Mouse (Mus musculus): ENCODE data around the gene Frem1. TPM values are rescaled to one million over a fixed set of nuclear protein-coding genes. Genes with fewer than 3 reads are reported as not detected.

Gene Frem1
- 1 to 10 TPM; 2.0 to 2.5 TPM for total RNA-seq (2021)

- intact Hi-C loops (cut with DNase I), result no loop called here
These were observed at the start of gene Frem1 for GRCm38 (mm10) chr4:83051634-83052577. Gene Frem1 (minus strand): TSS chr4:83052339.

GRCm38 (mm10) chr4:83099025-83099424, 46.9 kb upstream of the Frem1 start:
- no peak for DNase-seq (ENCODE audit: low spot score in 2 of 2)
- intact Hi-C loops (cut with DNase I), result no loop called here

More at GRCm38 (mm10) chr4:83051634-83052577, at the start of gene Frem1:
- peak; percentile 7 to 11 for DNase-seq (ENCODE audit: low spot score in 2 of 2)

- intact Hi-C loops (cut with DNase I), result no loop called here
- no peak for DNase-seq (ENCODE audit: low spot score in 2 of 2)
These were observed 41.8 kb upstream of the Frem1 start for GRCm38 (mm10) chr4:83093941-83094340.

GRCm38 (mm10) chr4:83090691-83091448, 38.7 kb upstream of the Frem1 start:
- intact Hi-C loops (cut with DNase I), result no loop called here
- peak in 1 of 2 experiments; percentile 45 for DNase-seq (ENCODE audit: low spot score in 2 of 2)

- no peak for DNase-seq (ENCODE audit: low spot score in 2 of 2)
- intact Hi-C loops (cut with DNase I), result no loop called here
These were observed 28.4 kb upstream of the Frem1 start for GRCm38 (mm10) chr4:83080364-83081174.

- no peak for DNase-seq (ENCODE audit: low spot score in 2 of 2)
- intact Hi-C loops (cut with DNase I), result no loop called here
These were observed 12.1 kb upstream of the Frem1 start for GRCm38 (mm10) chr4:83064191-83064590.

GRCm38 (mm10) chr4:83061564-83061963, 9.4 kb upstream of the Frem1 start:
- no peak for DNase-seq (ENCODE audit: low spot score in 2 of 2)
- intact Hi-C loops (cut with DNase I), result no loop called here

- intact Hi-C loops (cut with DNase I), result no loop called here
- DNase-seq (ENCODE audit: low spot score in 2 of 2), result no peak
These were observed 6.5 kb upstream of the Frem1 start for GRCm38 (mm10) chr4:83058617-83059016.

GRCm38 (mm10) chr4:83058182-83058581, 6.0 kb upstream of the Frem1 start:
- intact Hi-C loops (cut with DNase I), result no loop called here

GRCm38 (mm10) chr4:83056496-83056895, 4.4 kb upstream of the Frem1 start:
- no peak for DNase-seq (ENCODE audit: low spot score in 2 of 2)
- intact Hi-C loops (cut with DNase I), result no loop called here

More at GRCm38 (mm10) chr4:83058182-83058581, 6.0 kb upstream of the Frem1 start:
- no peak for DNase-seq (ENCODE audit: low spot score in 2 of 2)

GRCm38 (mm10) chr4:83055444-83055843, 3.3 kb upstream of the Frem1 start:
- intact Hi-C loops (cut with DNase I), result no loop called here
- DNase-seq (ENCODE audit: low spot score in 2 of 2), result no peak

- no peak for DNase-seq (ENCODE audit: low spot score in 2 of 2)
- intact Hi-C loops (cut with DNase I), result no loop called here
These were observed 1.1 kb upstream of the Frem1 start for GRCm38 (mm10) chr4:83053206-83053605.

GRCm38 (mm10) chr4:83051176-83051575, 963 bp downstream of the Frem1 start:
- intact Hi-C loops (cut with DNase I), result no loop called here
- DNase-seq (ENCODE audit: low spot score in 2 of 2), result no peak

GRCm38 (mm10) chr4:83050151-83050796, 1.9 kb downstream of the Frem1 start:
- intact Hi-C loops (cut with DNase I), result no loop called here

GRCm38 (mm10) chr4:83049288-83049687, 2.9 kb downstream of the Frem1 start:
- intact Hi-C loops (cut with DNase I), result no loop called here
- DNase-seq (ENCODE audit: low spot score in 2 of 2), result no peak

More at GRCm38 (mm10) chr4:83050151-83050796, 1.9 kb downstream of the Frem1 start:
- DNase-seq (ENCODE audit: low spot score in 2 of 2), result no peak

GRCm38 (mm10) chr4:83048561-83048960, 3.6 kb downstream of the Frem1 start:
- intact Hi-C loops (cut with DNase I), result no loop called here
- no peak for DNase-seq (ENCODE audit: low spot score in 2 of 2)

- DNase-seq (ENCODE audit: low spot score in 2 of 2), result no peak
- intact Hi-C loops (cut with DNase I), result no loop called here
These were observed 5.3 kb downstream of the Frem1 start for GRCm38 (mm10) chr4:83046806-83047205.

- intact Hi-C loops (cut with DNase I), result no loop called here
- DNase-seq (ENCODE audit: low spot score in 2 of 2), result no peak
These were observed 6.1 kb downstream of the Frem1 start for GRCm38 (mm10) chr4:83046069-83046468.

GRCm38 (mm10) chr4:83045266-83045665, 6.9 kb downstream of the Frem1 start:
- intact Hi-C loops (cut with DNase I), result no loop called here
- DNase-seq (ENCODE audit: low spot score in 2 of 2), result no peak

Measured in left cerebral cortex, postnatal 25 days (tissue).